Mouse (Mus musculus): Measurements from ENCODE around the gene Pla2g4b. TPM values are rescaled to one million over a fixed set of nuclear protein-coding genes. Genes with fewer than 3 reads are reported as not detected.

The Pla2g4b gene
- 0.79 TPM for total RNA-seq (2023)

DNA sequence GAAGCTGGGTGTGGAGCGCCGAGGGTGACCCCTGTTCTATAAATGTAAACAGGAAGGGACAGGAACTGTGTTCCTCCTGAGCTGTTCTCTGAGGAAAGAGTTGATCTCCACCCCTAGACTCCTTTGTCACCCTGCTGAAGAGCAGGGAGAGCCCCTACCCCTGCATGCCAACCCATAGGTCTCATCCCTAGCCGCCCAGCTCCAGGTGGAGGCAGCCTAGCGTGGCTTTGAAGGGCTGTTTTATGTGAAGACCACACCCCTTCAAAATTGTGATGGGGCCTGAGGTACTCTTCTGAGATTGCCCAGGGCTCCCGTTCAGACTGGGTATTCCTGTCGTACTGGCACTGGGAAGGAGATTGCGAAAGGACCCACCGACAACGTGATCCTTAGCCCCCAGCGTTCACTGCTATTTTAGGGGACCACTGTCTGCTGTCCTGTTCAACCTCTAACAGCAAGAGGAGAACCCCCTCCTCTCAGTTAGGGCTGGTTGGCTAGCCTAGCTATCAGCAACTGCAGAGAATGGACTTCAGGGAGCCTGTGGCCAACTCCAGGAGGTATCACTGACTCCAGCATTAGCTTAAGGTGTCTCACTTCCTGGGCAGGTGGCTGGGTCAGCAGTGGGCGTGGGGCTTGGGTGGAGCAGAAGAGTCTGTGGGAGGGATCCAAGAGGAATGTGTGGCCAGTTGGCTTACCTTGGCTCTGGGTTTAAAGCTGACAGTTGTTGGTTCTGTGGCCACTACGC is at the start of gene Pla2g4b:
Gene Pla2g4b (plus strand): TSS at position 692 of the 742 bp plus-strand sequence.

DNA sequence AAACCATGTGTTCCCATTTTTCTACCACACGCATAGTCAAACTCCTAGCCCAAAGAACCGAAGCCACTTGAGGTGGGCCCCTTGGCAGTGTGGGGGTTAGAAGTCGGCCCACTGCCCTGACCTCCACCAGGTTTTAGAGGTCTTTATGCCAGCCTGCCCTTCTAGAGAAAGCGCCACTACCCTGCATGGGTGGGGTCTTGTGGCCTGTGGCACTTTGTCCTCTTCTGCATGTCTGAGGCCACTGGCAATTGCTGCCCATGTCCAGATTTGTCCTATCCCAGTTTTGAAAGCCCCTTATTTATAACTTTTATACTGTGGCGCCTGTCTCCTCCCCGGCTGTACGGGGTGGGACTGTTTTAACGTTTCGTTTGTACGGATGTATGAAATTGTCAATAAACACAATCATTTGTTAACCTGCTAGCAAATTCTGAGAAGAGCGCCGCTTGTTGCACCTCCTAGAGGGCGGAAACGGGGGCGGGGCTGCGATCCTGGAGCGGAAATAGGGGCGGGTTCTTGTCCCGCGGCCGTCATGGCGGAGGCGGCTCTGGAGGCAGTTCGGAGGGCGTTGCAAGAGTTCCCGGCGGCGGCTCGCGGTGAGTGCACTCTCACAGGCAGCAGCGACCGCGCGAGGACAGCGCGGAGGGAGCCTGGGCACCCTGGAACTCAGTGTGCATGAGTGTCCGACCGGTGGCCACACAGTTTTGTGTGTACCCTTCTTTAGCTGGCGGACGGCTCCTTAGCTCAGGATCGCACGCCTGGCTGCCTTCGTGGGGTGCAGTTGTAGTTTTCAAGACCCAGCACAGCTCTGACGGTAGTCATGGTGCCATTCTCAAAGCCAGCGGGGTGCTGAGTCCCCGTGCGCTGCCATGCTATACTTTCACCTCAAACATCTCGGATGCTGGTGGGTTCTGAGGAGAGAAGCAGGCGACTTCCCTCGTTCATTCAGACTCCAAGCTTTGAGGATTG is 6.0 kb upstream of the Pla2g4b start, which contains the start of the genes Jmjd7 and Gm28042:
Gene Jmjd7 (plus strand): TSS at position 500 of the 966 bp plus-strand sequence.
Gene Gm28042 (plus strand): TSS at position 510 of the 966 bp plus-strand sequence.

Other genes with a start within 250 kb of the Pla2g4b start
- gene Rpap1, start 245.9 kb upstream of the Pla2g4b start, total RNA-seq (2023), result 31.6 TPM
- 7.0 TPM for gene Tyro3, start 235.7 kb upstream of the Pla2g4b start, total RNA-seq (2023)
- 87.9 TPM for gene Mga, start 136.2 kb upstream of the Pla2g4b start, total RNA-seq (2023)
- gene Mapkbp1, start 60.7 kb upstream of the Pla2g4b start, total RNA-seq (2023), result 15.3 TPM
- 13.3 TPM for gene Jmjd7, start 5.9 kb upstream of the Pla2g4b start, total RNA-seq (2023)
- 5.6 TPM for gene Gm28042, start 5.9 kb upstream of the Pla2g4b start, total RNA-seq (2023)
- gene Ehd4, start 121.2 kb downstream of the Pla2g4b start, total RNA-seq (2023), result 19.3 TPM
- gene Pla2g4e, start 211.9 kb downstream of the Pla2g4b start, total RNA-seq (2023), result not detected